Mouse (Mus musculus): ENCODE measurements around the gene Gpn1. TPM values are rescaled to one million over a fixed set of nuclear protein-coding genes. Genes with fewer than 3 reads are reported as not detected.

Gene Gpn1
- total RNA-seq (2018; cell fraction: chromatin; rRNA removed), result 10 to 100 TPM in 23 of 26 experiments, 1 to 10 TPM in 3; 5.4 to 38.2 (median 20.1) TPM
- 10 to 100 TPM in 11 of 26 experiments, 1 to 10 TPM in 15; 6.5 to 12.0 (median 9.6) TPM for total RNA-seq (2018; cell fraction: cytosol; rRNA removed)
- total RNA-seq (2018; cell fraction: nucleus; rRNA removed), result 10 to 100 TPM in 14 of 26 experiments, 1 to 10 TPM in 12; 4.2 to 35.2 (median 11.1) TPM
- 8.6 to 19.3 TPM (median 17.5 TPM) in 3 replicates for polyA plus RNA-seq (2018)

- Histone ChIP-seq H3K79me2 (ENCODE audit: inconsistent target) (peaks cover 16% of the 10 kb centered on the region; the same call in 1 of the 2 replicates), H3K36me3 (ENCODE audit: inconsistent target) (peaks cover 18% of the 10 kb centered on the region), H3K27ac (peak within 1 kb of the TSS; percentile 24), H3K4me3 (ENCODE audit: inconsistent target) (peak within 1 kb of the TSS; percentile 94)
- WGBS (ENCODE audit: missing documents), result under 1% methylated on average over 48 of the region's 49 CpGs
Observed at GRCm38 (mm10) chr5:31494513-31495297, at the start of gene Gpn1. Gene Gpn1, plus strand, starts transcription at chr5:31494741.

GRCm38 (mm10) chr5:31451336-31451735 lies 43.2 kb upstream of the Gpn1 start:
- H3K27ac ChIP-seq, result peak overlapping the region; percentile 62
- H3K4me3 ChIP-seq (ENCODE audit: inconsistent target), result no peak overlapping the region
- peaks cover 37% of the 10 kb centered on the region for H3K79me2 ChIP-seq (ENCODE audit: inconsistent target)
- H3K36me3 ChIP-seq (ENCODE audit: inconsistent target), result no peaks in the 10 kb centered on the region
- 10% methylated on average over 2 of the region's 2 CpGs for WGBS (ENCODE audit: missing documents)

- H3K27ac ChIP-seq, result peak within 1 kb of the TSS; percentile 62
- WGBS (ENCODE audit: missing documents), result 12% methylated on average over 22 of the region's 23 CpGs
- H3K36me3 ChIP-seq (ENCODE audit: inconsistent target), result no peaks in the 10 kb centered on the region
- peak within 1 kb of the TSS; percentile 57 for H3K4me3 ChIP-seq (ENCODE audit: inconsistent target)
- H3K79me2 ChIP-seq (ENCODE audit: inconsistent target), result peaks cover 44% of the 10 kb centered on the region
Observed at GRCm38 (mm10) chr5:31451878-31452561, 42.5 kb upstream of the Gpn1 start, which contains the start of gene Zfp512. Gene Zfp512, plus strand, starts transcription at chr5:31452431.

- H3K4me3 ChIP-seq (ENCODE audit: inconsistent target), result peak overlapping the region; percentile 57
- no peaks in the 10 kb centered on the region for H3K36me3 ChIP-seq (ENCODE audit: inconsistent target)
- 2% methylated on average over 9 of the region's 11 CpGs for WGBS (ENCODE audit: missing documents)
- peaks cover 49% of the 10 kb centered on the region for H3K79me2 ChIP-seq (ENCODE audit: inconsistent target)
- H3K27ac ChIP-seq, result peak overlapping the region; percentile 62
Observed at GRCm38 (mm10) chr5:31452562-31452878, 42.0 kb upstream of the Gpn1 start.

- H3K4me3 ChIP-seq (ENCODE audit: inconsistent target), result peak overlapping the region; percentile 57
- H3K36me3 ChIP-seq (ENCODE audit: inconsistent target), result no peaks in the 10 kb centered on the region
Observed at GRCm38 (mm10) chr5:31452886-31453410, 41.6 kb upstream of the Gpn1 start.

GRCm38 (mm10) chr5:31467798-31468197 lies 26.7 kb upstream of the Gpn1 start:
- whole genome bisulfite sequencing (ENCODE audit: missing documents), result 37% methylated on average over 3 of the region's 3 CpGs
- H3K27ac ChIP-seq, result peak overlapping the region; percentile 21; the same call in 1 of the 2 replicates
- no peaks in the 10 kb centered on the region for H3K79me2 ChIP-seq (ENCODE audit: inconsistent target)
- H3K36me3 ChIP-seq (ENCODE audit: inconsistent target), result peaks cover 20% of the 10 kb centered on the region
- H3K4me3 ChIP-seq (ENCODE audit: inconsistent target), result no peak overlapping the region

More at GRCm38 (mm10) chr5:31452886-31453410, 41.6 kb upstream of the Gpn1 start:
- Histone ChIP-seq H3K27ac (peak overlapping the region; percentile 62), H3K79me2 (ENCODE audit: inconsistent target) (peaks cover 52% of the 10 kb centered on the region)
- WGBS (ENCODE audit: missing documents), result 10% methylated on average over 7 of the region's 7 CpGs

GRCm38 (mm10) chr5:31469711-31470110 lies 24.8 kb upstream of the Gpn1 start:
- H3K4me3 ChIP-seq (ENCODE audit: inconsistent target), result no peak overlapping the region

GRCm38 (mm10) chr5:31470334-31470733 lies 24.2 kb upstream of the Gpn1 start:
- H3K79me2 ChIP-seq (ENCODE audit: inconsistent target), result no peaks in the 10 kb centered on the region
- no peak overlapping the region for H3K27ac ChIP-seq
- no peak overlapping the region for H3K4me3 ChIP-seq (ENCODE audit: inconsistent target)
- H3K36me3 ChIP-seq (ENCODE audit: inconsistent target), result peaks cover 37% of the 10 kb centered on the region
- 71% methylated on average over 7 of the region's 7 CpGs for WGBS (ENCODE audit: missing documents)

More at GRCm38 (mm10) chr5:31469711-31470110, 24.8 kb upstream of the Gpn1 start:
- WGBS (ENCODE audit: missing documents), result 98% methylated on average over 6 of the region's 6 CpGs
- H3K79me2 ChIP-seq (ENCODE audit: inconsistent target), result no peaks in the 10 kb centered on the region
- no peak overlapping the region for H3K27ac ChIP-seq
- H3K36me3 ChIP-seq (ENCODE audit: inconsistent target), result peaks cover 37% of the 10 kb centered on the region

- H3K36me3 ChIP-seq (ENCODE audit: inconsistent target), result peaks cover 55% of the 10 kb centered on the region
- WGBS (ENCODE audit: missing documents), result 94% methylated on average over 4 of the region's 4 CpGs
- H3K27ac ChIP-seq, result no peak overlapping the region
- no peaks in the 10 kb centered on the region for H3K79me2 ChIP-seq (ENCODE audit: inconsistent target)
- no peak overlapping the region for H3K4me3 ChIP-seq (ENCODE audit: inconsistent target)
Observed at GRCm38 (mm10) chr5:31480536-31480935, 14.0 kb upstream of the Gpn1 start.

- Histone ChIP-seq H3K36me3 (ENCODE audit: inconsistent target) (peaks cover 9% of the 10 kb centered on the region; the same call in 1 of the 2 replicates), H3K4me3 (ENCODE audit: inconsistent target) (no peak within 1 kb of the TSS), H3K27ac (no peak within 1 kb of the TSS), H3K79me2 (ENCODE audit: inconsistent target) (no peaks in the 10 kb centered on the region)
- 89% methylated on average over 3 of the region's 3 CpGs for WGBS (ENCODE audit: missing documents)
Observed at GRCm38 (mm10) chr5:31485440-31485839, 9.1 kb upstream of the Gpn1 start, which contains the start of gene 4930548H24Rik. Gene 4930548H24Rik, plus strand, starts transcription at chr5:31485740.

- Histone ChIP-seq H3K36me3 (ENCODE audit: inconsistent target) (no peaks in the 10 kb centered on the region), H3K79me2 (ENCODE audit: inconsistent target) (no peaks in the 10 kb centered on the region), H3K4me3 (ENCODE audit: inconsistent target) (no peak overlapping the region), H3K27ac (no peak overlapping the region)
- WGBS (ENCODE audit: missing documents), result 64% methylated on average over 3 of the region's 3 CpGs
Observed at GRCm38 (mm10) chr5:31487889-31488288, 6.7 kb upstream of the Gpn1 start.

GRCm38 (mm10) chr5:31489116-31489769 lies 5.3 kb upstream of the Gpn1 start:
- 83% methylated on average over 7 of the region's 7 CpGs for WGBS (ENCODE audit: missing documents)
- no peaks in the 10 kb centered on the region for H3K79me2 ChIP-seq (ENCODE audit: inconsistent target)
- H3K36me3 ChIP-seq (ENCODE audit: inconsistent target), result no peaks in the 10 kb centered on the region
- no peak overlapping the region for H3K27ac ChIP-seq
- no peak overlapping the region for H3K4me3 ChIP-seq (ENCODE audit: inconsistent target)

- no peak overlapping the region for H3K27ac ChIP-seq
- H3K4me3 ChIP-seq (ENCODE audit: inconsistent target), result no peak overlapping the region
- peaks cover 7% of the 10 kb centered on the region; the same call in 1 of the 2 replicates for H3K36me3 ChIP-seq (ENCODE audit: inconsistent target)
- WGBS (ENCODE audit: missing documents), result 75% methylated on average over 1 of the region's 1 CpGs
- H3K79me2 ChIP-seq (ENCODE audit: inconsistent target), result peaks cover 16% of the 10 kb centered on the region; the same call in 1 of the 2 replicates
Observed at GRCm38 (mm10) chr5:31492031-31492430, 2.5 kb upstream of the Gpn1 start.

- WGBS (ENCODE audit: missing documents), result 97% methylated on average over 10 of the region's 10 CpGs
- Histone ChIP-seq H3K27ac (no peak overlapping the region), H3K79me2 (ENCODE audit: inconsistent target) (no peaks in the 10 kb centered on the region), H3K4me3 (ENCODE audit: inconsistent target) (no peak overlapping the region), H3K36me3 (ENCODE audit: inconsistent target) (peaks cover 53% of the 10 kb centered on the region; the same call in 1 of the 2 replicates)
Observed at GRCm38 (mm10) chr5:31504843-31505242, 10.3 kb downstream of the Gpn1 start.

All from macrophage (primary cell).